Mouse (Mus musculus) MEL (cell line): Measurements from ENCODE around the gene Rnf149. TPM values are rescaled to one million over a fixed set of nuclear protein-coding genes. Genes with fewer than 3 reads are reported as not detected.

Source experiments
- DNase-seq: peaks from one replicate; pipeline ENCODE4 v3.0.0; 2011; ENCODE audit warnings: low read depth, low spot score
- H3K27ac ChIP-seq: 2 replicates; pipeline ENCODE4 v1.5.1; 2012; ENCODE audit warnings: low read depth, mild to moderate bottlenecking, control low read depth, low read length, moderate library complexity; ENCODE audit not compliant: control insufficient read depth
- H3K27me3 ChIP-seq, 2 experiments: fragments of 150-350 bp in 1 of 2; sonication (generic) in 1 of 2; 2 replicates each; pipeline ENCODE4 v1.6.1; 2012; ENCODE audit warnings: low read length in 2 of 2, mild to moderate bottlenecking in 2 of 2, improper control_type of control experiment in 1 of 2, moderate library complexity in 1 of 2; ENCODE audit not compliant: insufficient read depth in 2 of 2, control insufficient read depth in 1 of 2
- H3K36me3 ChIP-seq, 2 experiments: 2 replicates each; pipeline ENCODE4 v1.6.1; 2012 to 2014; ENCODE audit warnings: low read length in 2 of 2, improper control_type of control experiment in 1 of 2, inconsistent platforms in 1 of 2, mild to moderate bottlenecking in 1 of 2; ENCODE audit not compliant: insufficient read depth in 2 of 2, control insufficient read depth in 1 of 2
- H3K4me1 ChIP-seq, 2 experiments: fragments of 150-350 bp in 1 of 2; sonication (generic) in 1 of 2; 2 replicates each; pipeline ENCODE4 v1.6.1; 2012; ENCODE audit warnings: low read length in 2 of 2, improper control_type of control experiment in 1 of 2, mild to moderate bottlenecking in 1 of 2; ENCODE audit not compliant: insufficient read depth in 2 of 2, control insufficient read depth in 1 of 2
- H3K4me3 ChIP-seq, 2 experiments: fragments of 150-350 bp in 1 of 2; sonication (generic) in 1 of 2; 2 replicates each; pipeline ENCODE4 v1.5.1; 2012; ENCODE audit warnings: low read depth in 2 of 2, low read length in 2 of 2, mild to moderate bottlenecking in 2 of 2, moderate library complexity in 2 of 2, control low read depth in 1 of 2, improper control_type of control experiment in 1 of 2; ENCODE audit not compliant: control insufficient read depth in 1 of 2, insufficient read depth in 1 of 2
- H3K79me2 ChIP-seq: 2 replicates; pipeline ENCODE4 v1.6.1; 2012; ENCODE audit warnings: mild to moderate bottlenecking, low read length, moderate library complexity; ENCODE audit not compliant: control insufficient read depth, poor library complexity, insufficient read depth
- H3K9ac ChIP-seq: 2 replicates; pipeline ENCODE4 v1.6.1; 2012; ENCODE audit warnings: low read depth, mild to moderate bottlenecking, control low read depth, low read length, moderate library complexity; ENCODE audit not compliant: control insufficient read depth, poor library complexity, severe bottlenecking
- H3K9me3 ChIP-seq: fragments of 150-350 bp; sonication (generic); replicated peaks from 2 replicates; pipeline ENCODE4 v1.6.1; 2012; ENCODE audit warnings: mild to moderate bottlenecking, low read length, improper control_type of control experiment, moderate library complexity; ENCODE audit not compliant: insufficient read depth
- BHLHE40 ChIP-seq: IDR thresholded peaks from 2 replicates; pipeline ENCODE4 v1.6.1; 2012; ENCODE audit warnings: low read depth, mild to moderate bottlenecking, inconsistent platforms, low read length, improper control_type of control experiment, borderline replicate concordance
- CHD1 ChIP-seq: IDR thresholded peaks from 2 replicates; pipeline ENCODE4 v1.6.1; 2012; ENCODE audit warnings: low read depth, mild to moderate bottlenecking, inconsistent platforms, low read length, improper control_type of control experiment
- CHD2 ChIP-seq: IDR thresholded peaks from 2 replicates; pipeline ENCODE4 v1.6.1; 2011; ENCODE audit warnings: low read length, improper control_type of control experiment
- CTCF ChIP-seq, 3 experiments: IDR thresholded peaks in 2 of 3; conservative IDR thresholded peaks in 1 of 3; 2 replicates each; pipeline ENCODE4 v1.5.1; 2011 to 2012; ENCODE audit warnings: low read length in 3 of 3, low read depth in 2 of 3, mild to moderate bottlenecking in 2 of 3, improper control_type of control experiment in 1 of 3, inconsistent platforms in 1 of 3, mixed read lengths in 1 of 3, moderate library complexity in 1 of 3; ENCODE audit not compliant: control insufficient read depth in 1 of 3, insufficient read depth in 1 of 3, poor library complexity in 1 of 3, severe bottlenecking in 1 of 3
- E2F4 ChIP-seq: IDR thresholded peaks from 2 replicates; pipeline ENCODE4 v1.6.1; 2011; ENCODE audit warnings: low read depth, low read length, improper control_type of control experiment, borderline replicate concordance
- EP300 ChIP-seq, 2 experiments: IDR thresholded peaks; 2 replicates each; pipeline ENCODE4 v1.6.1; 2011; ENCODE audit warnings: improper control_type of control experiment in 2 of 2, low read length in 2 of 2, low read depth in 1 of 2, mild to moderate bottlenecking in 1 of 2
- ETS1 ChIP-seq: IDR thresholded peaks from 2 replicates; pipeline ENCODE4 v1.6.1; 2012; ENCODE audit warnings: low read depth, mild to moderate bottlenecking, inconsistent platforms, low read length, improper control_type of control experiment, moderate library complexity
- GABPA ChIP-seq: IDR thresholded peaks from 2 replicates; pipeline ENCODE4 v1.6.1; 2012; ENCODE audit warnings: low read depth, mild to moderate bottlenecking, inconsistent platforms, low read length, improper control_type of control experiment, moderate library complexity
- GATA1 ChIP-seq: IDR thresholded peaks from 2 replicates; pipeline ENCODE4 v1.6.1; 2011; ENCODE audit warnings: low read depth, low read length, improper control_type of control experiment
- HCFC1 ChIP-seq: IDR thresholded peaks from 2 replicates; pipeline ENCODE4 v1.6.1; 2012; ENCODE audit warnings: low read depth, mild to moderate bottlenecking, inconsistent platforms, low read length, improper control_type of control experiment, moderate library complexity
- JUND ChIP-seq: IDR thresholded peaks from 2 replicates; pipeline ENCODE4 v1.6.1; 2011; ENCODE audit warnings: low read depth, mild to moderate bottlenecking, improper control_type of control experiment, low read length
- KAT2A ChIP-seq: conservative IDR thresholded peaks from 2 replicates; pipeline ENCODE4 v1.6.1; 2012; ENCODE audit warnings: low read depth, low read length, improper control_type of control experiment, inconsistent platforms
- MAX ChIP-seq: IDR thresholded peaks from 2 replicates; pipeline ENCODE4 v1.6.1; 2011; ENCODE audit warnings: low read length, improper control_type of control experiment
- MAZ ChIP-seq: IDR thresholded peaks from 2 replicates; pipeline ENCODE4 v1.6.1; 2012; ENCODE audit warnings: low read depth, mild to moderate bottlenecking, inconsistent platforms, low read length, improper control_type of control experiment
- MEF2A ChIP-seq: IDR thresholded peaks from 2 replicates; pipeline ENCODE4 v1.6.1; 2014; ENCODE audit warnings: low read depth, mild to moderate bottlenecking, inconsistent platforms, low read length, improper control_type of control experiment; ENCODE audit not compliant: poor library complexity, insufficient replicate concordance, severe bottlenecking; ENCODE audit errors: extremely low read depth
- MXI1 ChIP-seq: IDR thresholded peaks from 2 replicates; pipeline ENCODE4 v1.6.1; 2011; ENCODE audit warnings: mild to moderate bottlenecking, low read depth, low read length, improper control_type of control experiment
- MYB ChIP-seq: IDR thresholded peaks from 2 replicates; pipeline ENCODE4 v1.6.1; 2011; ENCODE audit warnings: mild to moderate bottlenecking, low read depth, low read length, improper control_type of control experiment
- MYC ChIP-seq: IDR thresholded peaks from 2 replicates; pipeline ENCODE4 v1.6.1; 2011; ENCODE audit warnings: low read depth, mild to moderate bottlenecking, low read length, improper control_type of control experiment, moderate library complexity
- NELFE ChIP-seq: IDR thresholded peaks from 2 replicates; pipeline ENCODE4 v1.6.1; 2011; ENCODE audit warnings: low read depth, low read length, improper control_type of control experiment
- NRF1 ChIP-seq: IDR thresholded peaks from 2 replicates; pipeline ENCODE4 v1.6.1; 2014; ENCODE audit warnings: low read depth, mild to moderate bottlenecking, inconsistent platforms, low read length, improper control_type of control experiment, moderate library complexity; ENCODE audit not compliant: poor library complexity, insufficient read depth, severe bottlenecking
- POLR2A ChIP-seq, 2 experiments: IDR thresholded peaks; 2 replicates each; pipeline ENCODE4 v1.6.1; 2011 to 2012; ENCODE audit warnings: low read length in 2 of 2, mild to moderate bottlenecking in 2 of 2, control low read depth in 1 of 2, improper control_type of control experiment in 1 of 2, low read depth in 1 of 2, moderate library complexity in 1 of 2; ENCODE audit not compliant: control insufficient read depth in 1 of 2, insufficient read depth in 1 of 2, poor library complexity in 1 of 2
- POLR2AphosphoS2 ChIP-seq: IDR thresholded peaks from 2 replicates; pipeline ENCODE4 v1.6.1; 2011; ENCODE audit warnings: low read length, improper control_type of control experiment
- POLR2AphosphoS5 ChIP-seq: IDR thresholded peaks from 2 replicates; pipeline ENCODE4 v1.6.1; 2012; ENCODE audit warnings: low read depth, borderline replicate concordance, mild to moderate bottlenecking, inconsistent platforms, low read length, moderate library complexity, mixed read lengths
- RAD21 ChIP-seq: IDR thresholded peaks from 2 replicates; pipeline ENCODE4 v1.6.1; 2011; ENCODE audit warnings: mild to moderate bottlenecking, low read depth, low read length, improper control_type of control experiment
- RCOR1 ChIP-seq: IDR thresholded peaks from 2 replicates; pipeline ENCODE4 v1.6.1; 2012; ENCODE audit warnings: low read depth, mild to moderate bottlenecking, inconsistent platforms, low read length, improper control_type of control experiment
- SIN3A ChIP-seq: IDR thresholded peaks from 2 replicates; pipeline ENCODE4 v1.6.1; 2012; ENCODE audit warnings: low read length, improper control_type of control experiment, inconsistent platforms
- SMC3 ChIP-seq: IDR thresholded peaks from 2 replicates; pipeline ENCODE4 v1.6.1; 2011; ENCODE audit warnings: low read depth, low read length, improper control_type of control experiment
- TAL1 ChIP-seq: IDR thresholded peaks from 2 replicates; pipeline ENCODE4 v1.6.1; 2012; ENCODE audit warnings: mild to moderate bottlenecking, inconsistent platforms, low read length, moderate library complexity, mixed read lengths
- TBP ChIP-seq: IDR thresholded peaks from 2 replicates; pipeline ENCODE4 v1.8.0; 2011; ENCODE audit warnings: low read depth, low read length, improper control_type of control experiment
- TCF12 ChIP-seq: IDR thresholded peaks from 2 replicates; pipeline ENCODE4 v1.6.1; 2014; ENCODE audit warnings: low read depth, mild to moderate bottlenecking, inconsistent platforms, low read length, improper control_type of control experiment, moderate library complexity
- UBTF ChIP-seq: IDR thresholded peaks from 2 replicates; pipeline ENCODE4 v1.6.1; 2012; ENCODE audit warnings: low read depth, mild to moderate bottlenecking, inconsistent platforms, low read length, improper control_type of control experiment, moderate library complexity, borderline replicate concordance; ENCODE audit not compliant: insufficient read depth
- USF2 ChIP-seq, 2 experiments: IDR thresholded peaks; 2 replicates each; pipeline ENCODE4 v1.6.1; 2011 to 2012; ENCODE audit warnings: improper control_type of control experiment in 2 of 2, low read length in 2 of 2, borderline replicate concordance in 1 of 2, inconsistent platforms in 1 of 2, low read depth in 1 of 2, mild to moderate bottlenecking in 1 of 2; ENCODE audit not compliant: insufficient read depth in 1 of 2
- ZC3H11A ChIP-seq: IDR thresholded peaks from 2 replicates; pipeline ENCODE4 v1.6.1; 2012; ENCODE audit warnings: low read depth, mild to moderate bottlenecking, inconsistent platforms, low read length, improper control_type of control experiment
- ZMIZ1 ChIP-seq: IDR thresholded peaks from 2 replicates; pipeline ENCODE4 v1.6.1; 2012; ENCODE audit warnings: low read depth, mild to moderate bottlenecking, inconsistent platforms, low read length, improper control_type of control experiment, moderate library complexity
- ZNF384 ChIP-seq: IDR thresholded peaks from 2 replicates; pipeline ENCODE4 v1.6.1; 2012; ENCODE audit warnings: low read depth, mild to moderate bottlenecking, inconsistent platforms, low read length, improper control_type of control experiment
- polyA plus RNA-seq, 2 experiments: library from polyadenylated mRNA; stranded (reverse) in 1 of 2; unstranded in 1 of 2; fragments of >175 nt in 1 of 2; fragments of >200 nt in 1 of 2; gene quantifications; 2 replicates each; pipeline versions ENCODE4 v1.2.1 to v1.2.4; 2012; ENCODE audit warnings: low replicate concordance in 2 of 2, low read depth in 1 of 2; ENCODE audit not compliant: insufficient read length in 2 of 2, insufficient read depth in 1 of 2, missing spikeins in 1 of 2
- total RNA-seq: library from RNA; depleted of rRNA; stranded (reverse); fragments of 300-350 nt; gene quantifications from 2 replicates; pipeline ENCODE4 v1.2.3, GENCODE M21; 2012

Gene Rnf149
- total and polyA plus RNA-seq, 3 experiments: 37.1 to 46.4 TPM; not detected in 1

GRCm38 (mm10) chr1:39614462-39615279, 37.5 kb upstream of the Rnf149 start:
- H3K4me1 ChIP-seq: peaks cover 0 to 13% of the 10 kb centered on the region in 2 experiments; a peak in 3 of 4 replicates
- peak overlapping the region; percentile 94 for H3K27ac ChIP-seq
- H3K9me3 ChIP-seq: no peaks in the 10 kb centered on the region
- peaks cover 0 to 3% of the 10 kb centered on the region in 2 experiments; a peak in 2 of 4 replicates for H3K27me3 ChIP-seq
- H3K36me3 ChIP-seq: peaks cover 0 to 11% of the 10 kb centered on the region in 2 experiments; a peak in 2 of 4 replicates
- H3K4me3 ChIP-seq: peak overlapping the region; percentile 36 to 52
- H3K9ac ChIP-seq: peak overlapping the region; percentile 60
- H3K79me2 ChIP-seq: no peaks in the 10 kb centered on the region
- peak; percentile 85 for DNase-seq
- TF ChIP-seq USF2 (IDR thresholded peaks at IDR 0.05; ENCODE audit: borderline replicate concordance in 1 of 2, insufficient read depth in 1 of 2, low read depth in 1 of 2, low read length in 2 of 2) (no peak), CHD1 (no peak), TAL1 (peak; percentile 51; the same call in 1 of the 2 replicates), SMC3 (peak; percentile 50; the same call in 1 of the 2 replicates), ETS1 (peak; percentile 78; the same call in 1 of the 2 replicates), TBP (peak; percentile 94), POLR2A (IDR thresholded peaks at IDR 0.05; ENCODE audit: control insufficient read depth in 1 of 2, insufficient read depth in 1 of 2, low read depth in 1 of 2, low read length in 2 of 2, poor library complexity in 1 of 2) (peak in 1 of 2 experiments; percentile 52; a peak in 1 of 4 replicates), E2F4 (no peak), POLR2AphosphoS5 (no peak), TCF12 (peak; percentile 77), CHD2 (peak; percentile 39; the same call in 1 of the 2 replicates), GABPA (no peak), ZC3H11A (no peak), MYC (no peak), HCFC1 (no peak), CTCF (IDR thresholded peaks at IDR 0.05 in 2 of 3, conservative IDR thresholded peaks at IDR 0.05 in 1 of 3; ENCODE audit: control insufficient read depth in 1 of 3, insufficient read depth in 1 of 3, low read depth in 2 of 3, low read length in 3 of 3, poor library complexity in 1 of 3, severe bottlenecking in 1 of 3) (peak; percentile 41 to 71 (median 68)), MEF2A (no peak), BHLHE40 (no peak), MAX (no peak), MXI1 (no peak), MAZ (0 out of 2 replicates have a peak, but pooled peaks have one; percentile 16), NELFE (peak; percentile 38), SIN3A (peak; percentile 40; the same call in 1 of the 2 replicates), JUND (0 out of 2 replicates have a peak, but pooled peaks have one; percentile 4), EP300 (IDR thresholded peaks at IDR 0.05; ENCODE audit: low read depth in 1 of 2, low read length in 2 of 2) (peak; percentile 91 to 92), RAD21 (peak; percentile 44), POLR2AphosphoS2 (no peak), NRF1 (no peak), ZMIZ1 (no peak), UBTF (no peak), MYB (no peak), GATA1 (peak; percentile 96), RCOR1 (peak; percentile 73), ZNF384 (no peak), KAT2A (no peak)
